Mouse (Mus musculus): ENCODE measurements at regions not wholly inside any gene's neighbourhood (a gene's known extent, or its start where the extent isn't known, plus 50 kb on each side); places are given as distances from the start of the nearest gene placed in this dataset.
"Not testable (repeated sequence)": the region's sequence is repeated elsewhere in the genome, so short reads cannot be mapped to it uniquely, and the experiment has no call there.

DNA sequence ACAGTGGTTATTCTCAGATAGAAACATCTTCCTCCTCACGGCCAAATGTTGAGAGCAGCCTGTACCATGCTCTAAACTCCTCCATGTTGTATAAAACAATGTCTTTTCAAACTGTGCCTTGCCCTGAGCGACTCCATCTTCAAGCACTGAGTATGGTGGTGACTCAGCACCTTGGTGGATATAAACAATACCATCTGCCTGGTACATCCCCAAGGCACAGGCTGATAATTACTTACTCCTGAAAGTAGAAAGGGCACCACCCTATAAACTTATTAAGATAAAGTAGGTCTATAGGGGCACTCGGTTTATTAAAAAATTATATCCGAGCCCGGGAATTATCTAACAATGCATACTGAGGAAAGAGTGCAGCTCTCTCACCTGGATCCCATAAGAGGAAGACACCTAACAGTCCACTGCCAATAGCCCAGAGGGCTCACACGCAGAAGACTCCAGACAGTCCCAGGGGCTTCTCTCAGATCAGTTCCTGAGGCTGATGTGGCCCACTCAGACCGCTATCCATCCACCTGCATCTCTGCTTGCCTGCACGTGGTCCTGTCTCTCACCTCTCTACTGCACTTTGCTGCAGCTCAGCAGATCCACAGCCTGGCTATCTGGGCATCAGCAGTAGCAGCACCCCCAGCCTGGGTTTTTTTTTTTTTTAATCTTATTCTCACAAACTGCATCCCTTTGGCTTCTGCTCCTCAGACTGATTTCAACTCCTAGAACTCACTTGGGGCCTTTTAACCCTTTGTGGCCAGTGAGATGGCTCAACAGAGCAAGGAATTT lies 109.7 kb upstream of the Dlg1 start:
- DNase-seq, result no peak

DNA sequence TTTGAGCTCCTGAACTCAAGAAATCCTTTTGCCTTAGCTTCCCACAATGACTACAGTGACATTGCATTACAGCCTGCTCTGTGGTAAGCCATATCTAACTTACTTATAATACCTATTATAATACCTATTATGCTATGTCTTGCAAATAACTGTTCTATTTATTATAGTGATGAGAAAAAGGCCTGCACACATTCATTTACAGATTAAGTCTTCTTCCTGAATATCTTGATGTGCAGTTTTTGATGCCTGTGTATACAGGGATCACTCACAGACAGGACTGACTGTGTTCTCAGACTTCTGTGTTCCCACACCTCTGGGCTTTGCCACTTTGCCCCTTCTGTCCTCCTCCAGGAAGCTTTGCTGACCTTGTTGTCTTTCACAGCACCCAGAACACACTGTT lies 102.8 kb upstream of the Dlg1 start:
- DNase-seq, result no peak

GRCm38 (mm10) chr16:31564926-31565325 lies 98.3 kb upstream of the Dlg1 start:
- DNase-seq, result no peak

DNA sequence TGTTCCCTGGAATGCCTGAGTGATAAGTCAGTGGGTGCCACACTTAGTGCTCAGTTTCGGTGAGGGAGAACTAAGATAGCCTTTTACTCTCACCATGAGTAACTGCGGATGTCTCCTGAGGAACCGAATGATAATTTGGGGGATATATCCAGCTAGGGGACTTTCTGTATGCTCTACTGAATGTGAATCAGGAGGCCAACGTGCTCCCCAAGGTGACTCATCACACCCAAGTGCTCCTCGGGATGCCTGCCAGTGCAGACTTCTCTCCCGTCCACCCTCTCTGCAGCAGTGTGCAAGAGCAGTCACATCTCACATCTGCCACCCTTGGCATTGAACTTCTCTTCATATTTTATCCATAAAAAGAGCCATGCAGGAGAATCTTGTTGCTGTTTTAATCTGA lies 94.9 kb upstream of the Dlg1 start:
- no peak for DNase-seq

GRCm38 (mm10) chr16:31569871-31570270 lies 93.4 kb upstream of the Dlg1 start:
- no peak for DNase-seq

DNA sequence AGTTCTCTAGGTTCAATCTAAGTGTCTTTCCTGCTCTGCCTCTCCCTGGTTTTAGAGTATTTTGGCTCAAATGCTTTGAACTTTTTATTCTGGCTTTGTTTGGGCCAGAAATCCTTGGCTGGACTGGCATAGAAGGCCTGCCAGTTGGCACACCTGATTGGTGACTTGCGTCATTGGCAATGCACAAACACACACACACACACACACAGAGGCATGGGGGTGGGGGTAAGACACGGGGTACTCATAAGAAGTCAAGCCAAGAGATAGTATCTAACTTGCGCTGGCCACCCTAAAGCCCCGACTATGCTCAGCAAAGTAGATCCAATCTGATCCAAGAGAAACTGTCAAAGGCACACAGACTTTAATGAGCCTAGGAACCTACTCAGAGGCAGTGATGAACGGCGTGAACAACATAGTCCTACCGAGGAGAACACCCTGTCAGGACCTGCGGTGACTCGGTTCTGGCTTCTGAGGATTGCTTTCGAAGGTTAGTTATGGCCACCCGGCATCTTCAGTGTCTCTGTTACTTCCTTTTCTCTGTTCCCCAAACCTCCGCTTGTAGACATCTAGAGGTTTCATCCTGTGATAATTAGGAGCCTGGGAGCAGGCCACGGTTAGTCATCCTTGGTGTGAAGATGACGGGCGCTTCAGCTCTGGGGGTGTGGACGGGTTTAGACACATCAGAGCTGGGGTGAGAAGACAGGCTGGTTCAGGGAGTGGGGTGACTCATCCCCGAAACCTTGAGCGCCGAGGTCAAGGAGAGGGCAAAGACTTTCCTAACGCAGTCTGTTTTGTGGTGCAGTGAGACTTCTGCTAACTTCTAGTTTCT lies 92.7 kb upstream of the Dlg1 start:
- DNase-seq, result no peak

DNA sequence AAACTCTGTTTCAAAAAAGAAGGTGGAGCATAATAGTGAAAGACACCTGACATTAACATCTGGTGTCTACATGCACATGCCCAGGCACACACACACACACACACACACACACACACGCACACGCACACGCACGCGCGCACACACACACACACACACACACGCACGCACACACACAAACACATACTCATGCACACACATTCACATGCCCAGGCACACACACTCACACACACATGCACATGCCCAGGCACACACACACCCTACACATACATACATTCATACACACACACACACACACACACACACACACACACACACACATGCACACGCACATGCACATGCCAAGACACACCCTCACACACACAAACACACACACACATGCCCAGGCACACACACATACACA lies 89.4 kb upstream of the Dlg1 start:
- not testable (repeated sequence) for DNase-seq

- DNase-seq, result not testable (repeated sequence)
Observed at GRCm38 (mm10) chr16:31575646-31576045, 87.6 kb upstream of the Dlg1 start.

DNA sequence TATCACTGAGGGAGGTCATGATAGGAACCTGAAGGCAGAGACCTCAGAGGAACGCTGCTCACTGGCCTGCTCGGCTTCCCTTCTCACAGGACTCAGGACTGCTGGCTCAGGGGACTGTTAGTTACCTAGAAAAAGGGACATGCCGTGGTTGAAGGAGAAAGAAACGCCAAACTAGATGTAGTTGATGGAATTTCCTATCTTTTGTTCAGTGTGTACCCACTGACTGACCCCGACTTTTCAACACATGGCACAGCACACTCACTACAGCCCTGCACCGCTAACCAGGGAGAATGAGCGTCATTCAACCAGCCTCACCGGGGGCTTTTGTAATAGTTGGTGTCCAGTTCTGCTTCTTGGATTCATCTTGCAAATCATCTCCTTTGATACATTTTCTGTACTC lies 86.8 kb upstream of the Dlg1 start:
- DNase-seq, result no peak

- no peak for DNase-seq
Observed at GRCm38 (mm10) chr16:31577347-31577746, 85.9 kb upstream of the Dlg1 start.

GRCm38 (mm10) chr16:31579318-31579717 lies 83.9 kb upstream of the Dlg1 start:
- no peak for DNase-seq

- no peak for DNase-seq
Observed at GRCm38 (mm10) chr16:31580779-31581178, 82.5 kb upstream of the Dlg1 start.

GRCm38 (mm10) chr16:31582885-31583284 lies 80.4 kb upstream of the Dlg1 start:
- DNase-seq, result no peak

- no peak for DNase-seq
Observed at GRCm38 (mm10) chr16:31583627-31584026, 79.6 kb upstream of the Dlg1 start.

DNA sequence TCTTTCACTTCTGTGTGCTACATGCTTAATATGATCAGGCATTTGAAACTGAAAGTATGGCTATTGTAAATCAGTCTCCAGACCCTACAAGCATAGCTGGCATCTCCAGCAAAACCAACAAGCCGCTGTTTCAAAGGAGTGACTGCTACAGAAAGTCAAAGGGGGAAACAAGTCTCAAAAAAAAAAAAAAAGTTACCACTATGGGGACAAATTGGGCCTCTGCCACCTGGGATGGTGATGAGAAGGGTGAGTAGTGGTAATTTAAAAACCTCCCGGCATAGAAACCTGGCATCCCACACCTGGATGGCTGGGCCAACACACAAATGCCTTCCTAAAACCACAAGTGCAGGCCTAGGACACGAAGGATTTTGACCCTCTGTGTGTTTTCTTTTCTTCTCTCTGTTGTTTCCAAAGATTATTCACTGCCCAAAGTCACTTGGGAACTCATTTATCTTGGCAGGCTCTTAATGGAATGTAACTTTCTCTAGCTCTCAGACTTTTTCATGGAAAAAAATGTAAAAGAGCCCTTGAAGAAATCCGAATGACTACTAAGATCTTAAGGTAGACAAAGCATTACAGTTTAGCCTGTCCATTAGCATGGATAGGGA lies 78.9 kb upstream of the Dlg1 start:
- DNase-seq, result no peak

DNA sequence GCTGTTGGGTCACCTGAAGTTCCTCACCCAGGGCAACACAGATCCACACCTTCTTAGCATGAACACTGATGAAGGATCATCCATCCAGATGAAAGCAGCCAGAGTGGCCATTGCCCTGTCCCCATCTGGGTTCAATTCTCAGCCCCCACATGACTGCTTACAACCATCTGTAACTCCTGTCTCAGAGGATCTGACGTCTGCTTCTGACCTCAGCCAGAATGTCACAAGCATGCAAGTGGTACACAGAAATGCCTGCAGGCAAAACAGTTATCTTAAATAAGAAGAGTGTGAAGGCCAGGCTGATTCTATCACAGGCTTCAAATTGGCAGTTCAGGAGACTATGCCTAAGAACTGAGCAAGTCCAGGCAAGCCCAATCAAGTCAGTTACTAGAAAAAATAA lies 76.2 kb upstream of the Dlg1 start:
- DNase-seq, result no peak

DNA sequence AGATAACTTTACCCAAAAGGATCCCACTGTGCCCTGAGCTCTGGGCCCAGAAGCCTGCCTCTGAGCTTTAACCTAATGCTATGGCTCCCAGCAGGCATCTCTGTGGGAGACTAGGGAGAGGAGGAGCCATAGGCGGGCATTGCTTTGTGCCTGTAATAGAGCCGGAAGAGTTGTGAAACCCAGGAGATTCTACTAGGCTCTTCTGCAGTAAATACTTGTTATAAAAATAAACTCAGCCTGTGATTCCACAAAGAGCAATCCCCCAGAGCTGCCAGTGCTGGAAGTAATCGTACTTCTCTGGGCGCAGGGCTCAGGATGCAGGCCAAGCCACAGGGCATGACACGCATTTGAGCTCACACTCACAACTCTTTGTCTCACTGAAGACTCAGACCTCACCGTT lies 73.7 kb upstream of the Dlg1 start:
- DNase-seq, result no peak

- DNase-seq, result no peak
Observed at GRCm38 (mm10) chr16:31591565-31591964, 71.7 kb upstream of the Dlg1 start.

DNA sequence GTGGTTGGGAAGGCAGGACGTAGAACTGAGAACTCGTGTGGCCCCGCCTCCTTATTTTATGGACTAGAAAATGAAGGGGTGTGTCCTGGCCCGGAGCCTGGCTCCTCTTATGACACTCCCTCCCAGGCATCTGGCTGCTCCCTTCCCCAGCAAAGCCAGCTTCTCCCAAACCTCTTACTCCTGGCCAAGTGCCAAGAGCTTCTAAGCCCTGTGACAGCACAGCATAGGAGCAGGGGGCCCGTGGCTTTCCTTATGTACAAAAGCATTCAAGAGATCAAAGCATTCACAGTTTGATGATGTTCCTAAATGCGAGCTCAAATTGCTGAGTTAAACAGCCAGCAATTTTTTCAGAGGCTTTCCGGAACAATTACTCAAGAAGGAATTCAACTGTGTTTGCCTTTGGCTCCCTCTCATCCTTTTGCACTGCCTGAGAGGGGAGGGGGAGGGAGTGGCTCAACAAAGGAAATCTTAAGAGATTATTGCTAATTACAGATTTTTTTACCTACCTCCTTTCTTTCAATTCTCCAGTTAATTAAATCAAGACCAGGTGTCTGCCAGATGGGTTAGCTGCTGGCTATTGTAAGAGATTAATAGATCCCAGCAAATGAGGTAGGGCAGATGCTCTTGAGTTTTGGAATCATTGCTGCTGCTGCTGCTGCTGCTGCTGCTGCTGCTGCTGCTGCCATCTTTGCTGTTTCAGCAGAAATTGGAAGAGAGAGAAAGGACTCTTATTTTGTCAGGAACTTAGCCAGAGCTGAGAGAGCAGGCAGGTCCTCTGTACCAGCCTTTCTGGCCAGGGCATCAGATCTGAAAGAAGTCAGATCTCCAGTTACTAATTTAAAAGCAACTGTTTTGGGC lies 71.0 kb upstream of the Dlg1 start:
- peak in 1 of 2 experiments; percentile 2 for DNase-seq

DNA sequence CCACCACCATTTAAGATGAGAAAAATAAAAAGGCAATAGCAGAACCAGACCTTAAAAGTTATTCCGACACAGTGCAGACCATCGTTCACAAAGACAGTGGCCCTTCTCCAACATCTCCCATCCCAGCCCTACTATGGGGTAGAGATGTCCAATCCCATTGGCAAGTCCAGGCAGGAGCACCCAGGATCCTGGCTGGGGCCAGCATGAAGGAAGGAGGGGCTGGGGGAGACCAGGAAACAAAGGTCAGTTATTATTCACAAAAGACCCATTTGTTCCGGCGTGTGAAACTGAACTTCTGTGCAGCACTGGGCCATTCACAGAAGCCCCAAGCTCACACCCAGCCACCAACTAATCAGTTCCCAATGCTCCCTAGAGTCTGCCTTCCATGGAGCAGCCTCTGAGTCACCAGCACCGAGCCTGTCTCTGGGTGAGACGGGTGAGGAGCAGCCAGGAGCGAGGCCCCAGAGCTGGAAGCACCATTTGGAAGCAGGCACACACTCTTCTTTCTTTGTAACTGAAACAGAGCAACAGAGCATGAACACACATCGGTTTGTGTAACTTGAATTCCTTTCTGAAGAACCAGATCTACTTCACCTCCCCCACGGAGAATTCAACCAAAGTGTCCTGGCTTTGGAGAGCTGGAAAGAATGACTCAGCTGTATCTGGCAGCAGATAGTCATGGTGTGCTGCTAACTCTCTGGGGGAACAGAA lies 70.1 kb upstream of the Dlg1 start:
- DNase-seq, result no peak

DNA sequence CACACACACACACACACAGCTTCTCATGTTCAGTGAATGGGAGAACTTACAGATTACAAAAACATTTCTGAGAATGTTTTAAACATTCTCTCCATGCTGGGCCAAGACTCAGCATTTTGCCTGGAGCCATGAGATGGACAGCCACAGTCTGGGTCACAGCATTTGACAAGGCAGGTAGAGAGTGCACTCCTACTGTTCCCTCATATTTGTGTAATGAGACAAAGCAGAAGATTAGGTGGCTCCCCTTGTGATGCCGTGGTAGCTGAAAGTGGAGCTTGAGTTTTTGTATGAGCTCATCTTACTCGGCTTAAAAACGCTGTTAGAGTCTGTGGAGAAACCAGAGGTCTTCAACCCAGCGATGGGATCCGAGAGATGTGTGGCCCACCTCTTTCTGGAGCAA lies 65.3 kb upstream of the Dlg1 start:
- DNase-seq, result no peak

- no peak for DNase-seq
Observed at GRCm38 (mm10) chr16:31598409-31598988, 64.7 kb upstream of the Dlg1 start.
